Mouse (Mus musculus): ENCODE measurements around the gene Tyro3.

The Tyro3 gene

GRCm38 (mm10) chr2:119797279-119797783 is at the start of gene Tyro3:
Tyro3 (plus strand) TSS chr2:119797733.
- DNase-seq (ENCODE audit: low read depth in 1 of 2, low spot score in 2 of 2): no peak

- no peak for DNase-seq (ENCODE audit: low read depth in 1 of 2, low spot score in 2 of 2)
Measured at GRCm38 (mm10) chr2:119749260-119749659, 48.3 kb upstream of the Tyro3 start.

DNA sequence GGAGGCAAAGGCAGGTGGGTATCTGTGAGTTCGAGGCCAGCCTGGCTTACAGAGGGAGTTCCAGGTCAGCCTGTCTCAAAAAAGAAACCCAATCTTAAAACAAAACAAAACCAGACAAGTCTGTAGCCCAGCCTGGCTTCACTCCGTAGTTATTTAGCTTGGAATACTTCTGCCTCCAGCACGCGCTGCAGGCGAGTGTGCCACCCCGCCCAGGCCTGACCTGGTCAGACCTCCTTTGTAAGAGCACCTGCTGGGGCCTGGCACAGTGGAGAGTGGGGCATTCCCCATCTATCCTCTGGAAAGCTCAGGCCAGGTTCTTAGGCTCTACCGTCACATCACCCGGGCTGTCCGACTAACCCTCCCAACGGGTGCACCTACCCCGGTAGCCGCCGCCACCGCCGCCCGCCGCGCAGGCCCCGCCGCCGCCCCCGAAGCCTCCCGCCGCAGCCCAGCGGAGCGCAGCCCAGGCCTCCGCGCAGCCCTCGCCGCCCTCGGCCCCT is 39.9 kb upstream of the Tyro3 start:
- DNase-seq (ENCODE audit: low read depth in 1 of 2, low spot score in 2 of 2): no peak

DNA sequence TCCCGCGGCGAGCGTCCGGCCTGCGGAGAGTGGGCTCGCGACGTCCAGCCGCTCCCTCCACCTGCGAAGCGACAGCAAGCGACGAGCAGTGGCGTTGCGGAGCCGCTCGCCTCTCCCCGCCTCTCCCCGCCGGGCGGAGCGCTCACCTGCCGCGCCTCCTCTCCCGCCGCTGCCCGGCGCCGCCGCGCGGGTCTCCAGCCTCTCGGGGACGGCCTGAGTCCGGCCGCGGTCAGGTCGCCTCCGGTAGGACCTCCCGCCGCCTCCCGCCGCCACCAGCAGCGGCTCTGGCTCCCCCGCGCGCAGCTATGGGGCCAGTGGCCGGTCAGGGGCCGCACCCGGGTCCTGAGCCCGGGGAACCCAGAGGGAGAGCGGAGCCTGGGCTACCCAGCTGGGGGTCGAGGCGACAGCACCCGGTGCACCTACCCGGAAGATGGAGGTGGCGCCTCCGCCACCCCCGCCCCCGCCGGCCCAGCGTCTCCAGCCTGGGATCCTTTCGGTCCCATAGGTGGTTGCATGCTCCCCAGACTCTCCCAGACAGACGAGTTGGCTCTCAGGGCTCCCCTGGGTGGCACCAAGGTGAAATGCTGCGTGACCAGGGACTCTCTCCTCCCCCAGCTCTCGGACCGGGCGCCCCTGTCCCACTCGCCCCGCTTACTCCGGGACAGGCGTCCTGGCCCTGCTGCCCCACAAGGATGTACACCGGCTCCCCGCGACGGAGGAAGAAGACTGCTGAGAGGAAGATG is 39.3 kb upstream of the Tyro3 start:
- no peak for DNase-seq (ENCODE audit: low read depth in 1 of 2, low spot score in 2 of 2)

DNA sequence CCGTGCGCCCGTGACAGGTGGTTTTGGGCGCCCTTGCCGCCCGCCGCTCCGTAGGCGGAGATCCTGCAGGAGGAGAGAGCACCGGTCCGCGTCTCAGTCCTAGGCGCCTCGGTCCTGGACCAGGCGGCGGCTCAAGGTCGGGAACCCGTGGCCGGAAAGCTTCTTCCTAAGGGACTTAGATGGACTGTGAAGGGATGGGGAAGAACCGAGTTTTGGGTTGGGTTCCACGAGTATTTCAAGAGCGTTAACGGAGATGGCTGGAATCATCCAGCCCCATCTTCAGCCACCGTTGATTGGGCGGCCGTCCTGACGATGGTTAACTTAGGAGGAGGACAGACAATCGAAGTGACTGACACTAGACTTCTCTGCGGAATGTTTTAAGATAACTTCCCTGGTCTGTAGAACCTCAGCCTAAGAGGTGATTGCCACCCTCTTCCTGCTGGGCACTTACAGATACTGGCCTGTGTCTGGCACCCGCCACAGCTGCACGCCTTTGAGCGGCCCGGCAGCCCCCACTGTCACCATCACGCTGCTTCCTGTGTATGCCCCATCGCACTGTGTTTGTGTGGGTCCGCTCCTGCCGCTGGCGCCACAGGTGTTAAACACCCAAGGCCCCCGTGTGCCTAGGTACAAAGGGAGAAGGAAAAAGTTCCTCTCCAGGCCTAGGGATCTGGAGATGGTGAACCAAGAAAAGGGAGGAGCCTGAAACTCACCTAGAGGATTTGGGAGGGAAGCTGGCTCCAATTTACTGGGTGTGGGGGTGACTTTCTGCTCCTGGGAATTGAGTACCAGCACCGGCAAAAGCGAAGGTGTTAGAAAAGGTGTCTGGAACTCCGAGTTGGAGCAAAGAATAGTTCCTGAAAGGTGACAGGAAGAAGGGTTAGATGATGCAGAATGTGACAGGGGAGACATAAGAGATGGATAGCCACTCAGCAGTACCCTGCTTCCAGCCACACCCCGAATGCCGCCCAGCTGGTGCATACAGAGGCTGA is 38.4 kb upstream of the Tyro3 start:
- no peak for DNase-seq (ENCODE audit: low read depth in 1 of 2, low spot score in 2 of 2)

DNA sequence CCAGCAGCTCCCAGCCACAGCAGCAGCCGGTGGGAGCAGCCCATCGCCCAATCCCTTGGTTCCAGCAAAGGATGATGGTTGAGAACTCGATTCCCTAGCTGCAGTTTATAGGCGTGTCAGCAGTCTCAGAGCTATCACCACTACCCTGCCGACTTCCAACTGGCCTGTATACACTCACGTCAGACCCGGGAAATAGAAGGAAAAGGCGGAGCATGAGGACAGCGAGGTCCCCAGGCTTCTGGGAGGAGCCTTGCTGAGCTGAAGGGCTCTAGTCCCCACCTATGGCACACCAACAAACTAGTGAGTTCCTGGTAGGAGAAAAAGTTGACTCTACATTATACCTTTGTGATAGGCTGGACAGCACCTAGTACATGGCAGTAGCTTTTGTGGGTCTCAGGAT is 37.3 kb upstream of the Tyro3 start, which contains the start of gene Ltk:
TSS of gene Ltk (minus strand) at position 181 of the 400 bp plus-strand sequence.
- no peak for DNase-seq (ENCODE audit: low read depth in 1 of 2, low spot score in 2 of 2)

DNA sequence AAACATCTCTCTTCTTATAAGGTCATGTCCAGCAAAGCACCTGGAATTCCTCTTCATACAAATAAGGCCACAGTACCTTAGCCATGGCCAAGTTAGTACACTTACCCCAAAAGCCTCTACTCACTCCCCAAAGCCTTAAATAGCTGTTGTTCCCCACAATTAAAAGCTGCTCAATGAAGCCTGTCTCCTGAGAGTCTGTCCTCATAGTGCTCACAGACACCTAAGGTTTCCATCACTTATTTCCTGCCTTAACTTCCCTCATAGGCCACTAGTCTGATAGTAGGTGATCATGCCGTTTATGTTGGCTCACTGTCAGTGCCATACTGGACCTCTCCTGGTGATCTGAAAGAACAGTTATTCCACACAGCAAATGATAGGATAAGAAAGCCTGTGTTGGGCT is 35.3 kb upstream of the Tyro3 start:
- no peak for DNase-seq (ENCODE audit: low read depth in 1 of 2, low spot score in 2 of 2)

GRCm38 (mm10) chr2:119763924-119764323 is 33.6 kb upstream of the Tyro3 start:
- no peak for DNase-seq (ENCODE audit: low read depth in 1 of 2, low spot score in 2 of 2)

GRCm38 (mm10) chr2:119767246-119767645 is 30.3 kb upstream of the Tyro3 start:
- DNase-seq (ENCODE audit: low read depth in 1 of 2, low spot score in 2 of 2): no peak

GRCm38 (mm10) chr2:119787206-119787883 is 10.2 kb upstream of the Tyro3 start, which contains the start of gene Rpap1:
Rpap1 (minus strand) TSS chr2:119787537.
- peak; percentile 31 to 44 for DNase-seq (ENCODE audit: low read depth in 1 of 2, low spot score in 2 of 2)

GRCm38 (mm10) chr2:119789996-119790395 is 7.5 kb upstream of the Tyro3 start:
- no peak for DNase-seq (ENCODE audit: low read depth in 1 of 2, low spot score in 2 of 2)

DNA sequence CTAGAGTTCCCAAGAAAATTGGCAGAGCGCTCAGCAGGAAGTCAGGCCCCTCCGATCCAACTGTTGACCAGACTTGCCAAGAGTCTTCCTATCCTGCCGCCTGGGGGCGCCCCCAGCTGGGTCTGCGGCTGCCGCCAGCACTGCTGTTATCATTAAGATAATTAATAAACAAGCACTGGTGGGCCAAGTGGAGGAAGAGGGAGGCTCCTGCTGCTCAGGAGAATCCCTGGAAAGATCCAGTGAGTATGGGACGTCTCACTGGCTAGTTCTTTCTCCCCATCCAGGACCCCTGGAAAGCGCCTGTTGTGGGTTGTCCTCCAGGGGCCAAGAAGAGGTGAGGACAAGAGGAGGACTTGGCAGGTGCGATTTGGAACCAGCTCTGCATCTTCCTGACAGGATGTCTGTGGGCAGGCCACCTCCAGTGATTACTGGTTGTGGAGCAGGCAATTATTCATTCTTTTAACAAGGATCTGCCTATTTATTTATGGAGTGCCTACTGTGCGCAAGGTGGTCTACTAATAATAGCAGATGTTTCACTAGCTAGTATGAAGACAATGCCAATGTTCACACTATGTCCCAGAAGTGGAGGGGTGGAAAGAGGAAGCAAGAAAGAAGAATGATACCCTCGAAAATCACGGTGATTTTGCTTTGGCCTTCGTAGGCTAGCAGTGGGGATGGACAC is 854 bp downstream of the Tyro3 start:
- DNase-seq (ENCODE audit: low read depth in 1 of 2, low spot score in 2 of 2): no peak

GRCm38 (mm10) chr2:119799181-119799960 is 1.8 kb downstream of the Tyro3 start:
- DNase-seq (ENCODE audit: low read depth in 1 of 2, low spot score in 2 of 2): no peak

DNA sequence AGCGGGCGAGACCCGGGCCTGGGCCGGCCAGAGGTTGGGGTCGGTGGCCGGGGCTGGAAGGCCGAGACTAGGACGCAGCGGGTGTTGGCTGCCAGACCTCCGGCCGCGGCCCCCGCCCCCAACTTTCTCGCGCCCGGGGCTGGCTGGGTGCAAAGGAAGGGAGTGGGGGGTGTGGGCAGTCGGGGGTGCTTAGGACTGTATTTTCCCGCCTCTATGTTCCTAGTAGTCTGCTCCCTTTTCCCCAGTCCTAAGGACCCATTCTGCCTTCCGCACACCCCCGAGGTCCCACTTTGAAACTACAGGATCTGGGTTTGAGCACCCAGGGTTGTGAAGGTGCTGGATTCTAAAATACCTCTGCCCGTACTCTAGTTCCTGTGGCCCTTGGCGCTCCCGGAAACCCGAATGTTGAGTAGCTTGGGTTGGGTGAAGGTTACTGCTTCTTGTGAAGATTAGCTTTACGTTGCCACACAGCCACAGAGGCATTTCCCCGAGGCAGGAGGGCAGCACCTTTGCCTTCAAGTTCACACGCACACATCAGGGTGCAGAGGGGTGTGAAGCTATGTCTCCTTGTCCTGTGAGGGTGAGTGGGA is 2.5 kb downstream of the Tyro3 start:
- DNase-seq (ENCODE audit: low read depth in 1 of 2, low spot score in 2 of 2): no peak

DNA sequence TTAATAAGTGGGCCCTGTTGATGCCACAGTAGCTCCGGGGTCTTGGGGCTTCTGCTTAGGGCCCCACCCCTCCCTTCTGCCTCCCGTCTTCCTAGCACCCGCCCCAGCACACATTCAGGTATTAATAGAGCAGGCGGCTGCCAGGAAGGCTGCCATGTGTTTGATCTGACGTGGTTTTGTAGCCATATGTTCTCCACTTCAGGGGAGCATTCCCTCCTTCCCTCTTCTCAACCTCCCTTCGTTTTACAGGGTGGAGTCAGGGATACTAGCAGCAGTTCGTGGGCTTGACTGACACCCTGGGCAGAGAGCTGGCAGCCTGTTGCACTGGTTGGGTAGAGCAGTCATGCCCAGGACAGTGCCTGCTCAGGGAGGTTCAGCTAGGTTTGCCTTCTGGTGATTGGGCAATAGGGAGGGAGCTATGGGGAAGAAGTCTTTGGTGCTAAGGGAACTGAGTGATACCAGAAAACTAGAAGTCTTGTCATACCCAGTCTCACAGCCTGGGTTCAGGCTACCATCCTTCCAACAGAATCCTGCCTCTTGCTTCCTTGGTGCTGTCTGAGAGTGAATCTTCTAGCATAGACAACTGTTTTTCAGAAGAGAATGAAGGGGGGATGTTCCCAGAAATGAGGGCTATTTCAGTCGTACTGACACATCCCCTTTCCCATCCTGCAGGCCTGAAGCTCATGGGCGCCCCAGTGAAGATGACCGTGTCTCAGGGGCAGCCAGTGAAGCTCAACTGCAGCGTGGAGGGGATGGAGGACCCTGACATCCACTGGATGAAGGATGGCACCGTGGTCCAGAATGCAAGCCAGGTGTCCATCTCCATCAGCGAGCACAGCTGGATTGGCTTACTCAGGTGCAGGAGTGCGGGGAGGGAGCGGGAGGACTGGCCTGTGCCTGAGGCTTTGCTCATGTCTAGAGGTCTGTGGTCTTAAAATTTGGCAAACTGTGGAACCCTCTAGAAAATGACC is 3.6 kb downstream of the Tyro3 start:
- no peak for DNase-seq (ENCODE audit: low read depth in 1 of 2, low spot score in 2 of 2)

- DNase-seq (ENCODE audit: low read depth in 1 of 2, low spot score in 2 of 2): no peak
Measured at GRCm38 (mm10) chr2:119802767-119803617, 5.5 kb downstream of the Tyro3 start.

- DNase-seq (ENCODE audit: low read depth in 1 of 2, low spot score in 2 of 2): no peak
Measured at GRCm38 (mm10) chr2:119803618-119804274, 6.2 kb downstream of the Tyro3 start.
